Mouse (Mus musculus) cortical plate, adult 2 months (tissue): ENCODE data around the gene Mixl1.

Source experiments
- CTCF ChIP-seq: fragments of 200-500 bp; IDR thresholded peaks from 2 replicates; pipeline ENCODE4 v1.5.1; 2011; ENCODE audit warnings: mild to moderate bottlenecking, control low read depth, low read length; ENCODE audit not compliant: insufficient read depth; ENCODE audit errors: extremely low read depth
- POLR2A ChIP-seq: fragments of 200-500 bp; IDR thresholded peaks from 2 replicates; pipeline ENCODE4 v1.6.1; 2011; ENCODE audit warnings: mild to moderate bottlenecking, low read length, control low read depth; ENCODE audit not compliant: insufficient read depth; ENCODE audit errors: extremely low read depth

GRCm38 (mm10) chr1:180719483-180719882, 22.6 kb upstream of the Mixl1 start:
- TF ChIP-seq POLR2A = no peak
- TF ChIP-seq CTCF = no peak
